ENCODE assay signal across 10 mouse cellular contexts in genomic region chr10:77741924-77742688, GRCm38 (mm10). TPM values are rescaled to one million over a fixed set of nuclear protein-coding genes. Genes with fewer than 3 reads are reported as not detected.
"Had no signal": no experiment of that assay in that cellular context is flagged by ENCODE, and none has a peak within 500 bp of the region (broad histone marks: within the 10 kb centered on the region; RNA-seq: fewer than 3 reads in every experiment).

TSS of gene Gm18596 (minus strand) at chr10:77742638.

RNA-seq across cellular contexts. Expression of gene Gm18596, which starts in this region (rescaled TPM):
- polyA plus RNA-seq: kidney, postnatal 0 days; limb, embryonic 15.5 days; liver, embryonic 12.5 days; liver, embryonic 16.5 days; lung, embryonic 14.5 days; midbrain, embryonic 11.5 days; midbrain, postnatal 0 days; neural tube, embryonic 11.5 days; neural tube, embryonic 15.5 days; stomach, embryonic 14.5 days had no signal
